In the genomic region with DNA sequence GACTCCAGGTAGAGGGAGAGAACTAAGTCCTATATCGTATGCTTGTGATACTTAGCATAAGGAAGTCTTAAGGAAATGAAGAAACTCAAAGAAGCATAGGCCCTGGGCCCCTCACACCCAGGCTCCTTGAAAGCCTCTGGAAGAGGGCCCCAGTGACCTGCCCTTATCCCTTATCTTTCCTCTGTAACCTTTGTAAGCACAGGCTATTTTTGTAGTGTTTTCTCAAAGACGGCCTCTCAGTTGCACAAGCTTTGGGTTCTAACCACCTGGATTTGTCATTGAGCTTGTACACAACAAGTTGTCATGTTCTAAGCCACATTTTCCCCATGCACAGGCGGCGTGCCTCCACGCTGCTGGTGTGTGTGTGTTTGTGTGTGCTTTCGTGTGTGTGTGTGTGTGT, we compare ENCODE assay signal across 20 mouse cellular contexts. TPM values are rescaled to one million over a fixed set of nuclear protein-coding genes. Genes with fewer than 3 reads are reported as not detected.
DNase-seq lines count a peak whose midpoint lies in the region; ATAC-seq lines count a peak whose summit lies in the region.
"Had no signal": no experiment of that assay in that cellular context is flagged by ENCODE, and none has a peak within 500 bp of the region (broad histone marks: within the 10 kb centered on the region; RNA-seq: fewer than 3 reads in every experiment).

No protein-coding gene starts in this region.

- H3K4me1 ChIP-seq in intestine, embryonic 14.5 days (replicated peaks; ENCODE audit: control insufficient read depth, insufficient read depth, low read length) = no peaks in the 10 kb centered on the region
- H3K4me1 ChIP-seq in intestine, embryonic 15.5 days (replicated peaks) = no peaks in the 10 kb centered on the region
- H3K4me1 ChIP-seq in liver, embryonic 12.5 days = peaks cover 13% of the 10 kb centered on the region
- H3K4me1 ChIP-seq in liver, embryonic 16.5 days (ENCODE audit: control insufficient read depth, low read depth, low read length) = no peaks in the 10 kb centered on the region; the same call in 1 of the 2 replicates
- peaks cover 11% of the 10 kb centered on the region for H3K4me1 ChIP-seq in hindbrain, embryonic 10.5 days (replicated peaks)
- peaks cover 10% of the 10 kb centered on the region; the same call in 1 of the 2 replicates for H3K4me1 ChIP-seq in kidney, embryonic 15.5 days
- H3K4me1 ChIP-seq: embryonic facial prominence, embryonic 13.5 days had no signal

- peak; percentile 29 for DNase-seq in intestine, embryonic 14.5 days (ENCODE audit: low spot score)
- DNase-seq in hindbrain, embryonic 10.5 days (ENCODE audit: low spot score) = no peak
- no peak for DNase-seq in lung, adult 18-20 months
- DNase-seq in layer of hippocampus, adult 8-10 months (ENCODE audit: low spot score in 2 of 2) = no peak
- DNase-seq: adrenal gland, adult 2 months; adrenal gland, postnatal 25 days; cerebellum, adult 18-20 months; cerebellum, adult 9-11 months; cerebellum, postnatal 36 days; gastrocnemius, adult 2 months; gastrocnemius, postnatal 36 days; heart, adult 11 months; heart, postnatal 14 days had no signal

- ATAC-seq in intestine, embryonic 14.5 days (replicated peaks; ENCODE audit: low FRiP score, low TSS enrichment, low read depth) = no peak
- ATAC-seq in intestine, embryonic 15.5 days = peak; percentile 65
- no peak for ATAC-seq in liver, embryonic 12.5 days
- no peak for ATAC-seq in liver, embryonic 16.5 days (ENCODE audit: low read depth)
- ATAC-seq in kidney, embryonic 15.5 days (replicated peaks; ENCODE audit: low FRiP score) = no peak
- ATAC-seq: forebrain, embryonic 14.5 days had no signal

- H3K4me2 ChIP-seq in intestine, embryonic 14.5 days (ENCODE audit: low read length) = no peak overlapping the region
- peak overlapping the region; percentile 39 for H3K4me2 ChIP-seq in intestine, embryonic 15.5 days (replicated peaks)
- H3K4me2 ChIP-seq in liver, embryonic 12.5 days = peak overlapping the region; percentile 30
- peak overlapping the region; percentile 29 for H3K4me2 ChIP-seq in liver, embryonic 16.5 days (ENCODE audit: low read depth, low read length)
- no peak overlapping the region for H3K4me2 ChIP-seq in kidney, embryonic 15.5 days
- H3K4me2 ChIP-seq: embryonic facial prominence, embryonic 13.5 days had no signal

- no peaks in the 10 kb centered on the region for H3K36me3 ChIP-seq in intestine, embryonic 14.5 days (ENCODE audit: control insufficient read depth, insufficient read depth, low read length)
- no peaks in the 10 kb centered on the region for H3K36me3 ChIP-seq in intestine, embryonic 15.5 days
- H3K36me3 ChIP-seq in liver, embryonic 12.5 days = no peaks in the 10 kb centered on the region
- H3K36me3 ChIP-seq in liver, embryonic 16.5 days (ENCODE audit: control insufficient read depth, insufficient read depth) = no peaks in the 10 kb centered on the region
- no peaks in the 10 kb centered on the region for H3K36me3 ChIP-seq in hindbrain, embryonic 10.5 days
- no peaks in the 10 kb centered on the region for H3K36me3 ChIP-seq in kidney, embryonic 15.5 days
- H3K36me3 ChIP-seq: embryonic facial prominence, embryonic 13.5 days; forebrain, embryonic 10.5 days had no signal

- no peak overlapping the region for H3K4me3 ChIP-seq in intestine, embryonic 14.5 days (ENCODE audit: low read depth, low read length)
- peak overlapping the region; percentile 24; the same call in 1 of the 2 replicates for H3K4me3 ChIP-seq in intestine, embryonic 15.5 days (replicated peaks)
- H3K4me3 ChIP-seq in liver, embryonic 12.5 days = no peak overlapping the region
- peak overlapping the region; percentile 25 for H3K4me3 ChIP-seq in liver, embryonic 16.5 days (ENCODE audit: low read depth, low read length)
- H3K4me3 ChIP-seq in hindbrain, embryonic 10.5 days = no peak overlapping the region
- H3K4me3 ChIP-seq in kidney, embryonic 15.5 days (replicated peaks) = no peak overlapping the region
- H3K4me3 ChIP-seq: embryonic facial prominence, embryonic 13.5 days; forebrain, embryonic 10.5 days; gastrocnemius, adult 2 months had no signal

- 82% methylated on average over 6 of the region's 6 CpGs for WGBS in intestine, embryonic 14.5 days
- WGBS in intestine, embryonic 15.5 days = 78% methylated on average over 6 of the region's 6 CpGs
- 67% methylated on average over 6 of the region's 6 CpGs for WGBS in liver, embryonic 12.5 days (ENCODE audit: insufficient replicate concordance)
- 57% methylated on average over 6 of the region's 6 CpGs for WGBS in liver, embryonic 16.5 days (ENCODE audit: insufficient replicate concordance)
- WGBS in hindbrain, embryonic 10.5 days = 94% methylated on average over 6 of the region's 6 CpGs
- 90% methylated on average over 6 of the region's 6 CpGs for WGBS in kidney, embryonic 15.5 days

- H3K9me3 ChIP-seq in intestine, embryonic 14.5 days (ENCODE audit: control insufficient read depth, low read length) = no peaks in the 10 kb centered on the region
- H3K9me3 ChIP-seq in intestine, embryonic 15.5 days = no peaks in the 10 kb centered on the region
- no peaks in the 10 kb centered on the region for H3K9me3 ChIP-seq in liver, embryonic 12.5 days (replicated peaks)
- H3K9me3 ChIP-seq in liver, embryonic 16.5 days (replicated peaks; ENCODE audit: control insufficient read depth, low read length) = no peaks in the 10 kb centered on the region
- no peaks in the 10 kb centered on the region for H3K9me3 ChIP-seq in hindbrain, embryonic 10.5 days
- no peaks in the 10 kb centered on the region for H3K9me3 ChIP-seq in kidney, embryonic 15.5 days (replicated peaks)
- H3K9me3 ChIP-seq: embryonic facial prominence, embryonic 13.5 days; forebrain, embryonic 10.5 days had no signal

- no peak overlapping the region for H3K9ac ChIP-seq in intestine, embryonic 14.5 days (ENCODE audit: low read length)
- no peak overlapping the region for H3K9ac ChIP-seq in intestine, embryonic 15.5 days
- H3K9ac ChIP-seq in liver, embryonic 12.5 days = no peak overlapping the region
- no peak overlapping the region for H3K9ac ChIP-seq in liver, embryonic 16.5 days (ENCODE audit: low read depth, low read length)
- no peak overlapping the region for H3K9ac ChIP-seq in kidney, embryonic 15.5 days
- H3K9ac ChIP-seq: embryonic facial prominence, embryonic 13.5 days had no signal

- no peak overlapping the region for H3K27ac ChIP-seq in intestine, embryonic 14.5 days (ENCODE audit: low read depth)
- peak overlapping the region; percentile 74 for H3K27ac ChIP-seq in intestine, embryonic 15.5 days
- H3K27ac ChIP-seq in liver, embryonic 12.5 days = no peak overlapping the region
- no peak overlapping the region for H3K27ac ChIP-seq in liver, embryonic 16.5 days (ENCODE audit: low read length)
- H3K27ac ChIP-seq in hindbrain, embryonic 10.5 days = no peak overlapping the region
- no peak overlapping the region for H3K27ac ChIP-seq in kidney, embryonic 15.5 days
- H3K27ac ChIP-seq: embryonic facial prominence, embryonic 13.5 days; forebrain, embryonic 10.5 days; gastrocnemius, adult 2 months had no signal

- H3K27me3 ChIP-seq in intestine, embryonic 14.5 days (replicated peaks; ENCODE audit: control insufficient read depth, insufficient read depth, low read length) = no peaks in the 10 kb centered on the region
- H3K27me3 ChIP-seq in intestine, embryonic 15.5 days (replicated peaks) = no peaks in the 10 kb centered on the region
- H3K27me3 ChIP-seq in liver, embryonic 12.5 days (replicated peaks) = no peaks in the 10 kb centered on the region
- no peaks in the 10 kb centered on the region for H3K27me3 ChIP-seq in liver, embryonic 16.5 days (ENCODE audit: control insufficient read depth, insufficient read depth, low read depth, low read length)
- H3K27me3 ChIP-seq in hindbrain, embryonic 10.5 days (ENCODE audit: insufficient read depth, poor library complexity, severe bottlenecking) = no peaks in the 10 kb centered on the region
- no peaks in the 10 kb centered on the region for H3K27me3 ChIP-seq in kidney, embryonic 15.5 days
- H3K27me3 ChIP-seq: embryonic facial prominence, embryonic 13.5 days had no signal

RNA-seq across cellular contexts. Expression of a gene that starts 14.1 kb away (rescaled TPM):
- 11.8 and 13.6 TPM in 2 replicates for polyA plus RNA-seq in intestine, embryonic 14.5 days (2014; fragmentation: Nextera tagmentation; extraction: Ambion mirVana)
- 8.8 and 12.9 TPM in 2 replicates for polyA plus RNA-seq in intestine, embryonic 15.5 days (2015; fragmentation: Nextera tagmentation; extraction: Ambion mirVana)
- polyA plus RNA-seq in liver, embryonic 12.5 days (2016; fragmentation: Nextera tagmentation; extraction: Ambion mirVana) = 8.8 and 11.0 TPM in 2 replicates
- polyA plus RNA-seq in liver, embryonic 16.5 days (2015; fragmentation: Nextera tagmentation; extraction: Ambion mirVana) = 4.5 and 4.8 TPM in 2 replicates
- 12.5 and 15.1 TPM in 2 replicates for polyA plus RNA-seq in hindbrain, embryonic 10.5 days (2016; fragmentation: Nextera tagmentation; extraction: Ambion mirVana)
- polyA plus RNA-seq in kidney, embryonic 15.5 days (2015; fragmentation: Nextera tagmentation; extraction: Ambion mirVana) = 14.0 and 14.2 TPM in 2 replicates
- 1 to 10 TPM; 2.9 to 9.7 (median 4.0) TPM for total RNA-seq in layer of hippocampus, adult 8-10 months (2022)

RNA-seq across cellular contexts. Expression of a gene that starts 15.7 kb away (rescaled TPM):
- polyA plus RNA-seq in intestine, embryonic 14.5 days (2014; fragmentation: Nextera tagmentation; extraction: Ambion mirVana) = 45.3 and 58.6 TPM in 2 replicates
- 228 and 249 TPM in 2 replicates for polyA plus RNA-seq in intestine, embryonic 15.5 days (2015; fragmentation: Nextera tagmentation; extraction: Ambion mirVana)
- polyA plus RNA-seq in liver, embryonic 12.5 days (2016; fragmentation: Nextera tagmentation; extraction: Ambion mirVana) = 36.3 and 37.0 TPM in 2 replicates
- polyA plus RNA-seq in liver, embryonic 16.5 days (2015; fragmentation: Nextera tagmentation; extraction: Ambion mirVana) = 45.6 and 48.8 TPM in 2 replicates
- 9.2 and 9.9 TPM in 2 replicates for polyA plus RNA-seq in hindbrain, embryonic 10.5 days (2016; fragmentation: Nextera tagmentation; extraction: Ambion mirVana)
- 8.4 and 9.6 TPM in 2 replicates for polyA plus RNA-seq in kidney, embryonic 15.5 days (2015; fragmentation: Nextera tagmentation; extraction: Ambion mirVana)
- total RNA-seq in layer of hippocampus, adult 8-10 months (2022) = 1 to 10 TPM; 6.5 to 9.3 (median 8.1) TPM

Comparison
In these comparisons a context has a peak if more than half of its experiments do, and no peak if none do; other contexts are left out.
1. H3K4me2 ChIP-seq: peak in intestine, embryonic 15.5 days (single experiment), liver, embryonic 12.5 days (single experiment) and liver, embryonic 16.5 days (single experiment); none in intestine, embryonic 14.5 days (single experiment) and kidney, embryonic 15.5 days (single experiment).
2. H3K4me3 ChIP-seq: peak in intestine, embryonic 15.5 days (single experiment) and liver, embryonic 16.5 days (single experiment); none in intestine, embryonic 14.5 days (single experiment), liver, embryonic 12.5 days (single experiment), hindbrain, embryonic 10.5 days (single experiment) and kidney, embryonic 15.5 days (single experiment).